Mouse (Mus musculus) stomach, postnatal 0 days (tissue): ENCODE results near the gene Dgkg. TPM values are rescaled to one million over a fixed set of nuclear protein-coding genes. Genes with fewer than 3 reads are reported as not detected.

Experiments
- ATAC-seq: fragments of 200-750 bp; cut with Nextera tagmentation; 2 replicates; pipeline ENCODE4 v1.8.0; 2017; ENCODE audit not compliant: low FRiP score, low TSS enrichment
- DNase-seq: peaks from one replicate; pipeline ENCODE4 v3.0.0-alpha.2; 2016; ENCODE audit warnings: low spot score
- H3K27ac ChIP-seq: fragments of 300-500 bp; sonication (generic); replicated peaks from 2 replicates; pipeline ENCODE4 v1.5.1; 2014; ENCODE audit warnings: mild to moderate bottlenecking, control low read depth
- H3K27me3 ChIP-seq: fragments of 300-500 bp; sonication (generic); 2 replicates; pipeline ENCODE4 v1.6.1; 2014; ENCODE audit warnings: low read length; ENCODE audit not compliant: control insufficient read depth, insufficient read depth
- H3K36me3 ChIP-seq: fragments of 300-500 bp; sonication (generic); 2 replicates; pipeline ENCODE4 v1.6.1; 2014; ENCODE audit warnings: low read length, mixed read lengths; ENCODE audit not compliant: control insufficient read depth, insufficient read depth
- H3K4me1 ChIP-seq: fragments of 300-500 bp; sonication (generic); replicated peaks from 2 replicates; pipeline ENCODE4 v1.6.1; 2014; ENCODE audit warnings: antibody characterized with exemption; ENCODE audit not compliant: control insufficient read depth, insufficient read depth
- H3K4me2 ChIP-seq: fragments of 300-500 bp; sonication (generic); replicated peaks from 2 replicates; pipeline ENCODE4 v1.6.1; 2014; ENCODE audit warnings: low read depth, mild to moderate bottlenecking, control low read depth, moderate library complexity
- H3K4me3 ChIP-seq: fragments of 300-500 bp; sonication (generic); 2 replicates; pipeline ENCODE4 v1.5.1; 2014; ENCODE audit warnings: low read depth, low read length, control low read depth
- H3K9ac ChIP-seq: fragments of 300-500 bp; sonication (generic); 2 replicates; pipeline ENCODE4 v1.6.1; 2014; ENCODE audit warnings: mild to moderate bottlenecking, low read length, control low read depth, mixed read lengths
- H3K9me3 ChIP-seq: fragments of 300-500 bp; sonication (generic); 2 replicates; pipeline ENCODE4 v1.6.1; 2016; ENCODE audit warnings: low read length; ENCODE audit not compliant: control insufficient read depth
- CTCF ChIP-seq: IDR thresholded peaks from 2 replicates; pipeline ENCODE4 v1.5.1; 2016; ENCODE audit warnings: antibody characterized with exemption, low read depth, mild to moderate bottlenecking, moderate library complexity
- EP300 ChIP-seq: optimal IDR thresholded peaks from 2 replicates; pipeline ENCODE3; 2016; ENCODE audit warnings: antibody characterized with exemption
- WGBS: fragments of 180-500 bp; shearing (Covaris S2); extraction: QIAGEN DNeasy Blood & Tissue Kit; methylation state at CpG from one replicate; pipeline ENCODE4 v1.1.7; 2014; 5-methylcytosine and 5-hydroxymethylcytosine counted together
- polyA plus RNA-seq: library from polyadenylated mRNA; unstranded; fragments of >200 nt; fragmentation: Nextera tagmentation; extraction: Ambion mirVana; gene quantifications from 2 replicates; pipeline ENCODE4 v1.2.1, GENCODE M21; 2015

Gene Dgkg
- polyA plus RNA-seq, 1 experiment from 2014 or later = 0.36 TPM

DNA sequence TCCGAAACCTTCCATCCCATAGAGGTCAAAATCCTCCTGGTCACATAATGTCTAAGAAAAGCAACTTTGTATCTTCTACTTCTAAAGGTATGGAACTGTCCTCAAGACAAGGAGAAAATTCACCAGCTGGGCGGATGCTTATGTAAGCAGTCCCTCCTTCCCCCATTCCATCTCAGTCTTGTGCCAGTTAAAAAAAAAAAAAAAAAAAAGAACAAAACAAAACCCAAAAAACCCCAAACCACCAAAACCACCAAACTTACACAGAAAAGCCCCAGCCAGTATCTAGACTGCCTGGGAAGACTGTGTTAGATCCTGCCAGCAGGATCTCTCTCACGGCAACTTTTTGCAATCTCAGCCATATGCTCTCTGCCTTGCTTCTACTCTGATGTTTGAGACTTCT, 123.9 kb downstream of the Dgkg start:
- H3K4me2 ChIP-seq = no peak overlapping the region
- H3K27me3 ChIP-seq = no peaks in the 10 kb centered on the region
- no peaks in the 10 kb centered on the region for H3K36me3 ChIP-seq
- TF ChIP-seq CTCF = no peak
- no peak overlapping the region for H3K9ac ChIP-seq
- H3K27ac ChIP-seq = no peak overlapping the region
- no peak for ATAC-seq
- no peak overlapping the region for H3K4me3 ChIP-seq
- DNase-seq = no peak
- H3K9me3 ChIP-seq = no peaks in the 10 kb centered on the region
- no peaks in the 10 kb centered on the region for H3K4me1 ChIP-seq
- WGBS = 88% methylated on average over 3 of the region's 3 CpGs

DNA sequence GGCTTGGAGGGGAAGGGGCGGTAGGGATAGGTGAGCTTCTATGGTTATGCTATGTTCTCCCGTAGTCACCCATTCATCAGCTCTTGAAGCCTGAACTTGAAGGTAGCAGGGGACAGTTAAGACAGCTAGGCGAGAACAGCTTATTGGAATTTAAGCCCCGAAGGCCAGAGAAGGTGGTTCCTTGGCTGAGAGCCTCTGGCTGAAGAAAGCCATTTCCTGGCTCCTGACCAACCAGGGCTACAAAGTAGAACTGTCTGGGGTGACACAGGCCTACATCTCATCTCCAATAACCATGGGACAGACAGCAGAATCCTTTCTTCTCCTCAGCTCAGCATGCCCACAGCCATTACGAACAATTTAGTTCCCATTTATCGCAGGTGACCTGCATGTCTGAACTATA, 125.2 kb downstream of the Dgkg start:
- no peak overlapping the region for H3K9ac ChIP-seq
- TF ChIP-seq CTCF = no peak
- TF ChIP-seq EP300 = no peak
- 78% methylated on average over 6 of the region's 6 CpGs for WGBS
- no peaks in the 10 kb centered on the region for H3K9me3 ChIP-seq
- ATAC-seq = no peak
- no peak overlapping the region for H3K4me3 ChIP-seq
- H3K4me2 ChIP-seq = no peak overlapping the region
- H3K36me3 ChIP-seq = no peaks in the 10 kb centered on the region
- H3K27ac ChIP-seq = no peak overlapping the region
- H3K4me1 ChIP-seq = no peaks in the 10 kb centered on the region
- no peaks in the 10 kb centered on the region for H3K27me3 ChIP-seq
- DNase-seq = no peak

- H3K9me3 ChIP-seq = no peaks in the 10 kb centered on the region
- no peak overlapping the region for H3K27ac ChIP-seq
- H3K4me1 ChIP-seq = no peaks in the 10 kb centered on the region
- no peak overlapping the region for H3K9ac ChIP-seq
- H3K4me3 ChIP-seq = no peak overlapping the region
- DNase-seq (no peak), ATAC-seq (no peak)
- 49% methylated on average over 9 of the region's 9 CpGs for WGBS
- no peak for TF ChIP-seq EP300
- no peak for TF ChIP-seq CTCF
- H3K36me3 ChIP-seq = no peaks in the 10 kb centered on the region
- H3K27me3 ChIP-seq = no peaks in the 10 kb centered on the region
- no peak overlapping the region for H3K4me2 ChIP-seq
Measured at GRCm38 (mm10) chr16:22531041-22531440, 126.0 kb downstream of the Dgkg start.

DNA sequence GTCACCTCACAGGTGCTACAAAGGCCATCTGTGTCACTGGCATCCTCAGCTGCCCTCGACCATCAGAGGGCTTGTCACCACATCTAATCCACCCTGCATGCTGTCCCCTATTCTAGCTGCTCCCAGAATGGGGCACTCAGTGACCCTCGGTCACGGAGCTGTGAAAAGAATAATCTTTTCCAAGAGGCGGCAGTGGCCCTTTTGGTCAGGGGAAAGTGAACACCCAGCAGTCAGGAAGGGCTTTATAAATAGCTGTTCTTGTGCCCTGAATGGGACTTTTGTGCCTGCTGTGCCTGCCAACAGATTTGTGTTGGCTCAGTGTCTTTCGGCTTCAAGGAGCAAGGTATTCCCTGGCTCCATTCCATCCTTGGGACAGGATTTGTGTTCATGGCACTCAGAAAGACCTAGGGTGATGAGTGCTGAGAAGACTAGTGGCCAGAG, 129.5 kb downstream of the Dgkg start:
- no peak overlapping the region for H3K27ac ChIP-seq
- H3K4me1 ChIP-seq = no peaks in the 10 kb centered on the region
- H3K36me3 ChIP-seq = no peaks in the 10 kb centered on the region
- 72% methylated on average over 5 of the region's 5 CpGs for WGBS
- H3K4me3 ChIP-seq = no peak overlapping the region
- DNase-seq (no peak), ATAC-seq (no peak)
- H3K9me3 ChIP-seq = no peaks in the 10 kb centered on the region
- H3K4me2 ChIP-seq = no peak overlapping the region
- TF ChIP-seq EP300 = no peak
- TF ChIP-seq CTCF = no peak
- no peaks in the 10 kb centered on the region for H3K27me3 ChIP-seq
- H3K9ac ChIP-seq = no peak overlapping the region

- Histone ChIP-seq H3K4me1 (no peaks in the 10 kb centered on the region), H3K4me3 (no peak overlapping the region), H3K4me2 (no peak overlapping the region), H3K36me3 (no peaks in the 10 kb centered on the region), H3K9me3 (no peaks in the 10 kb centered on the region), H3K9ac (no peak overlapping the region), H3K27ac (no peak overlapping the region), H3K27me3 (no peaks in the 10 kb centered on the region)
- DNase-seq = no peak
- 88% methylated on average over 4 of the region's 4 CpGs for WGBS
- no peak for ATAC-seq
- TF ChIP-seq EP300 = no peak
- TF ChIP-seq CTCF = no peak
Measured at GRCm38 (mm10) chr16:22526386-22526785, 130.6 kb downstream of the Dgkg start.

- no peaks in the 10 kb centered on the region for H3K36me3 ChIP-seq
- H3K9me3 ChIP-seq = no peaks in the 10 kb centered on the region
- 0 out of 2 replicates have a peak overlapping the region, but pooled peaks have one; percentile 40 for H3K27ac ChIP-seq
- H3K27me3 ChIP-seq = no peaks in the 10 kb centered on the region
- H3K9ac ChIP-seq = no peak overlapping the region; the same call in 1 of the 2 replicates
- H3K4me3 ChIP-seq = no peak overlapping the region
- no peak overlapping the region for H3K4me2 ChIP-seq
- 15% methylated on average over 20 of the region's 20 CpGs for WGBS
- DNase-seq = peak; percentile 66
- peak; percentile 72 for ATAC-seq
- H3K4me1 ChIP-seq = peaks cover 10% of the 10 kb centered on the region
- TF ChIP-seq CTCF = no peak; the same call in 1 of the 2 replicates
- no peak for TF ChIP-seq EP300
Measured at GRCm38 (mm10) chr16:22517431-22518384, 139.3 kb downstream of the Dgkg start.
